Mouse (Mus musculus) lung, postnatal 0 days (tissue): ENCODE measurements around the gene Zfp672.
A peak's percentile ranks its signal among the peaks of the same experiment; 100 is the strongest.

Source experiments
- CTCF ChIP-seq: IDR thresholded peaks from 2 replicates; pipeline ENCODE4 v1.5.1; 2016; ENCODE audit warnings: antibody characterized with exemption, mild to moderate bottlenecking
- EP300 ChIP-seq: IDR thresholded peaks from 2 replicates; pipeline ENCODE4 v1.6.1; 2016; ENCODE audit warnings: antibody characterized with exemption, mild to moderate bottlenecking, control low read depth

- TF ChIP-seq EP300 (peak; percentile 36; the same call in 1 of the 2 replicates), CTCF (peak; percentile 95)
These were observed 28.0 kb downstream of the Zfp672 start for GRCm38 (mm10) chr11:58301837-58302754.
